Mouse (Mus musculus) Muller cell, postnatal 12 days (primary cell): ENCODE measurements around the gene Tmem120a.

ENCODE experiments used
- DNase-seq: peaks from one replicate; pipeline ENCODE4 v3.0.0-alpha.2; 2015; ENCODE audit errors: inconsistent ontology term

Gene Tmem120a

DNA sequence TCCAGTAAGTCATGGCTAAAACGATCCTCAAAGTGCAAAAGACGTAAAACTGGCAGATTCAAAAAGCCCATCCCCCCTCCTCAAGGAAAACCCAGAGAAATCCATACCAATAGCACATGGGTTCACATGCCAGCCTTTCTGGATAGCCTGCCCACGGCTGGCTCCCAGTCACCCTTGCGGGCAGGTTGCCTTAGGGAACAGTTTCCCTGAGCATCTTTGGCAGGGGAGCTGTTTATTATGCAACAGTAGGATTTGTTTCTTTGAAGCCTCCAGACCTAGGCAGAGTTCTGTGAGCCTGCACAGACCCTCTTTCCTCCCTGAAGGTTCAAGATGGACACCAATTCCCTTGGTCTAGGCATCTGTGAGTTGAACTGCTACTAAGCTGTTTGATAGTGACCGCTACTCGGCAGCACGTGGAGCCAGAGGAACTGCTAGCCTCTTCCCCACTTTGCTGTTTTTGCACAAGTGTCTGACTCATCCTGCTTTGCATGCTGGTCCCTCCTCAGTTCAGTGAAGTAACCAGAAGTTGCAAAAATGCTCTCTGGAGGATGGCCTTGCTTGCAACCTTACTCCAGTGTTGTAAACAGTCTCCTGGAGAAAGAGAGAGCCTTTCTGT, 33.5 kb downstream of the Tmem120a start:
- peak; percentile 18 for DNase-seq

DNA sequence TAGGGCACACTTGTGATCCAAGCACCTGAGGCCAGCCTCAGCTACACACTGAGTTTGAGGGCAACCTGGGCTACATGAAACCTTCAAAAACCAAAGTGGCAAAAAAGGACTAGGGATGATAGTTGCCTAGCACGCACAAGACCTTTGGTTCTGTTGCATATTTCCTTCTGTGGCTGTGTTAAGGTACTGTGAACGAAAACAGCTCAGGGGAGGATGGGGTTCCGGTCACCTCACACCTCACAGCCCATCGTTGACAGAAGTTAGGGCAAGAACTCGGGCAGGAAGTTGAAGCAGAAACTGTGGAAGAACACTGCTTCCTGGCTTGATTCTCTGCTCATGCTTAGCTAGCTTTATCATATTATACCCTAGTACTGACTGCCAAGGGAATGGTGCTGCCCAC, 34.5 kb downstream of the Tmem120a start:
- no peak for DNase-seq

- no peak for DNase-seq
Measured at GRCm38 (mm10) chr5:135707855-135708254, 36.4 kb downstream of the Tmem120a start.

GRCm38 (mm10) chr5:135707039-135707438, 37.2 kb downstream of the Tmem120a start:
- DNase-seq: no peak

DNA sequence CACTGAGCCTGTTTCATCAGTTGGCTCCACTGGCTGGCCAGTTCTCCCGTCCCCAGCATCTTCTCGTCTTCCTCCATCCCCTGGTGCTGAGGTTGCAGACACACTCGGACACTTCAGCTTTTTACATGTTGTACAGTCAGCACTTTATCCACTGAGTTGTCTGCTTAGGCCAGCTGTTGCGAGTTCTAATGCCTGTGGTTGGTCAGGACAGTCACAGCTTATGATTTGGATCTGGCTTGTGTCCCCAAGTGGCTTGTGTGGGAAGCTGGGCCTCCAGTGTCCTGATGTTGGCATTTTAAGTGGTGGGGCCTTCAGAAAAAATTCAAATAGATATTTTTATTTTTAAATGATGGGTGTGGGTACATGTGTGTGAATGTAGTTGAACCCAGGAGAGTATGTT, 38.9 kb downstream of the Tmem120a start:
- no peak for DNase-seq

DNA sequence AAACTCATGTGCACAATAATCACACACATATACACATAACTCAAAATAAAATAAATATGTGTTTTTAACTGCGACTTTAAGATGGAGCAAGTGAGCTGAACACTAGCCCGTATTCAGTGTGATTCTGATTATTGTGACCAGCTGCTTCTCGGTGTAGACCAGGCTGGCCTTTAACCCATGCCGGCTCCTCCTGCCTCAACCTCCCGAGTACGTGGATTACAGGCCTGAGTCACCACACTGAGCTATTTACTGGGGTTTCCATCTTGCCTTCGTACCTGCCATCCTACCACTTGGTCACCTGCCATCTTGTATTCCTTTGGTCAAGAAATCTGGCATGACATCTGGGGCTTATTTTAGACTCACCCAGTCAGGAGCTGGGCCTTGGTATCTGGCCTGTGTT, 40.8 kb downstream of the Tmem120a start:
- no peak for DNase-seq

DNA sequence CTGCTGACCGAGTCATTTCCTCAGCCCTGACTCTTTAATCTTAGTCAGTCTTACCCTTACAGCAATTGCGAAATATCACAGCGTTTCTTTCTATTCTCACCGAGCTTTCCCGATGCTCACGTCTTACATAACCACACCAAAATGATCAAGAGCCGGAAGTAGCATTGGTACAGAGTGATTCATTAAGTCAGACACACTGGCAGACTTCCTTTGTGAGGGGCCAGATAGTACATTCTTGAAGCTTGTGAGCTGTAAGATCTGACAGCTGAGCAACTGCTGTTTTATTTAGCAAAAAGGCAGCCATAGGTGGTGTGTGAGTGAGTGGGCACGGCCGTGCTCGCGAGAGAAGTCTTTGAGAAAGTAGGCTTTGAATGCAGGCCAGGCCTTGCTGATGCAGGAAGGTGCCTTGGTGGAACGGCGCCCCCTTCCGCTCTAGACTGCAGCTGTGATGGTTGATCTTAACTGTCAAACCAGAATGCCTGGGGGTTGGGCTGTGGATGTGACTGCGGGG, 41.5 kb downstream of the Tmem120a start:
- DNase-seq: peak; percentile 65

- DNase-seq: no peak
Measured at GRCm38 (mm10) chr5:135702190-135702589, 42.1 kb downstream of the Tmem120a start.

DNA sequence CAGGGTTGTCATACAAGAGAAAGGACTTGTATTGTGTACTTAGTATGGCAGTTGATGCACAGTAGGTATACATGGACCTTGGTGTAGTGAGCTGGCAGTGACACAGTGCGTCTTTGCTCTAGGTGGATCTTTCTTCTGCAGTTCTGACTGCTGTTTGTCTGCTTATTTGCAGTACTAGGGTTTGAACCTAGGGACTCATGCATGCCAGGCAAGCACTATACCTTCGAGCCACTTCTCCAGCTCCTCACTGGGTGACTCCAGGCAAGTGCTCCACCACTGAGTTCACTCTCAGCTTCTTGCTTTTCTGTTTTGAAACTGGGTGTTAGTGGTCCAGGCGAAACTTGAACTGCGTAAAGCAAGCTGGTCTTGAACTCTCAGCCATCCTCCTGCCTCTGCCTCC, 42.6 kb downstream of the Tmem120a start:
- DNase-seq: no peak

DNA sequence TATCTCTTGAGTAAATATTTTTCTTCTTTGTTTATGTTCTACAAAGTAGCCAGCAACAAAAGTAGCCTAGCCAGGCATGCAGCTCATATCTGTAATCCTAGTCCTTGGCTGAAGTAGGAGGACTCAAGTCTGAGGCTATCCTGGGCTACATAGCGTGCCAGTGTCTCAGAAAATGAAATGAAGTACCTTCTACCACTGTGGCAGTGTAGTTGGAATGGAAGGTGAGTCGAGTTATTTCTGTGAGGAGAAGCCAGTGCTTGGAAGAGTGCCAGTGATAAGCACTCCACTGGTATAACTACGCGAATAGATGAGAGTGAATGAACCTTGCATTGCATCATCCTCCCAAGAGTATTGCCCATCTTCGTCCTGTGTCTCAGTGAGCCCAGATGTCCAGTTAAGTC, 46.5 kb downstream of the Tmem120a start:
- no peak for DNase-seq

- peak; percentile 53 for DNase-seq
Measured at GRCm38 (mm10) chr5:135695277-135695721, 48.9 kb downstream of the Tmem120a start.

- DNase-seq: no peak
Measured at GRCm38 (mm10) chr5:135693281-135693853, 50.9 kb downstream of the Tmem120a start.

- DNase-seq: no peak
Measured at GRCm38 (mm10) chr5:135691266-135691665, 53.0 kb downstream of the Tmem120a start.

DNA sequence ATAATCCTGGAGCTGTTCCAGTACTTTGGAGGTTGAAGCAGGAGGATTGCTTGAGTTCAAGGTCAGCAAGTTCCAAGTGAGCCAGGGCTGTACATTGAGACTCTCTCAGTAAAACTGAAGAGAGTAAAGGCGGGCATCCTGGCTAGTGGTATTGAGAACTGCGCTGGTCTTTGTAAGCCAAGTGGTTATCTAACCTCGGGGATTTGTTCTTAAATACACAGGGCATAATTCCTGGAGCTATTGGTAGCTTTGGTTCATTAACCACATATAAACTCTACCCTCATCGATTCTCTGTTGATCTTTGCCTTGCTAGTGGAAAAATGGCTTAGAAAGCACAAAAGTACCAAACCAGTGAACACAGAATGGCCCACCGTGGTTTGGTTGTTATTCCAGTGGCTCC, 53.8 kb downstream of the Tmem120a start:
- DNase-seq: no peak
